In the genomic region with DNA sequence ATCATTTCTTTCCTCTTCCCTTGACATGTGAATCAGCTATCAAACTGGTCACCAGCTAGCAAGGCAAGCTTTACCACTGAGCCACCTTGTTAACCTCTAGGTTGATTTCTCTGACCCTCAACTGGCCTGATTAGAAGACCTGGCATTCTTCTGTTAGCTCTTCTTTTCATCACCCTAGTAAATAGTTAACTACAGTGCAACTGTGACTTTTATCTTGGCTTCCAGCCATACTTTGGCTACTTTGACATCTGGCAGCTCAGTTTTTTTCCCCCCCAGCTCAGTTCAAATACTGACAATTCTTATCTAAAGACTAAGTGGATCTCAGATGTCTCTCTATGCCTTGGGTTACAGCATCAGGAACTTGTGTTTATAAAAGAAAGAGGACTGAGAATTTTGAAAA, we compare ENCODE assay signal across 17 mouse cellular contexts. TPM values are rescaled to one million over a fixed set of nuclear protein-coding genes. Genes with fewer than 3 reads are reported as not detected.
DNase-seq lines count a peak whose midpoint lies in the region; ATAC-seq and TF ChIP-seq lines count a peak whose summit lies in the region.
"Had no signal": no experiment of that assay in that cellular context is flagged by ENCODE, and none has a peak within 500 bp of the region (broad histone marks: within the 10 kb centered on the region; RNA-seq: fewer than 3 reads in every experiment).

No protein-coding gene starts in this region.

- no peak overlapping the region for H3K4me3 ChIP-seq in embryonic facial prominence, embryonic 14.5 days (ENCODE audit: low read depth, low read length)
- no peak overlapping the region for H3K4me3 ChIP-seq in embryonic facial prominence, embryonic 10.5 days
- no peak overlapping the region for H3K4me3 ChIP-seq in lung, embryonic 15.5 days
- H3K4me3 ChIP-seq in lung, adult 2 months (replicated peaks; ENCODE audit: extremely low read depth, low read depth, low read length) = no peak overlapping the region
- no peak overlapping the region for H3K4me3 ChIP-seq in stomach, postnatal 0 days (ENCODE audit: low read depth, low read length)
- H3K4me3 ChIP-seq: forebrain, embryonic 10.5 days; gastrocnemius, adult 2 months; heart, embryonic 13.5 days; left cerebral cortex, adult 2 months had no signal

- no peaks in the 10 kb centered on the region for H3K4me1 ChIP-seq in embryonic facial prominence, embryonic 14.5 days (ENCODE audit: control insufficient read depth, insufficient read depth, low read length)
- no peaks in the 10 kb centered on the region for H3K4me1 ChIP-seq in embryonic facial prominence, embryonic 10.5 days
- peaks cover 27% of the 10 kb centered on the region for H3K4me1 ChIP-seq in lung, embryonic 15.5 days
- H3K4me1 ChIP-seq in lung, adult 2 months (ENCODE audit: control insufficient read depth, insufficient read depth, low read length) = no peaks in the 10 kb centered on the region
- H3K4me1 ChIP-seq in stomach, postnatal 0 days (replicated peaks; ENCODE audit: control insufficient read depth, insufficient read depth) = 0 out of 2 replicates have a peak, but pooled peaks cover 3% of the 10 kb centered on the region

- no peak for TF ChIP-seq POLR2A in lung, adult 2 months (IDR thresholded peaks at IDR 0.05; ENCODE audit: borderline replicate concordance, extremely low read depth, low read depth, low read length)

- TF ChIP-seq EP300 in stomach, postnatal 0 days (optimal IDR thresholded peaks at IDR 0.05) = no peak

- peak; percentile 37 for DNase-seq in embryonic facial prominence, embryonic 14.5 days (ENCODE audit: low spot score)
- no peak for DNase-seq in embryonic facial prominence, embryonic 10.5 days (ENCODE audit: low spot score)
- no peak for DNase-seq in lung, adult 2 months
- peak; percentile 38 to 72 for DNase-seq in kidney, postnatal 36 days
- no peak for DNase-seq in stomach, postnatal 0 days (ENCODE audit: low spot score)
- no peak for DNase-seq in ovary, postnatal 14 days (ENCODE audit: low spot score)
- no peak for DNase-seq in layer of hippocampus, postnatal 36 days
- DNase-seq: cerebellum, adult 8-10 months; gastrocnemius, adult 2 months; lung, adult 18-20 months; right cerebral cortex, postnatal 14 days had no signal

- H3K27ac ChIP-seq in embryonic facial prominence, embryonic 14.5 days (replicated peaks; ENCODE audit: low read depth, low read length) = no peak overlapping the region
- H3K27ac ChIP-seq in embryonic facial prominence, embryonic 10.5 days (replicated peaks) = no peak overlapping the region
- H3K27ac ChIP-seq in lung, embryonic 15.5 days = no peak overlapping the region
- H3K27ac ChIP-seq in stomach, postnatal 0 days (replicated peaks) = no peak overlapping the region
- H3K27ac ChIP-seq: forebrain, embryonic 10.5 days; gastrocnemius, adult 2 months; heart, embryonic 13.5 days; left cerebral cortex, adult 2 months had no signal

- no peak for ATAC-seq in embryonic facial prominence, embryonic 14.5 days (ENCODE audit: low read depth)
- ATAC-seq in lung, embryonic 15.5 days (ENCODE audit: borderline replicate concordance, extremely low read depth, low FRiP score, low TSS enrichment) = peak; percentile 56; the same call in 1 of the 2 replicates
- ATAC-seq in stomach, postnatal 0 days (ENCODE audit: low FRiP score, low TSS enrichment) = peak; percentile 42; the same call in 1 of the 2 replicates

- no peaks in the 10 kb centered on the region for H3K9me3 ChIP-seq in embryonic facial prominence, embryonic 14.5 days (ENCODE audit: control insufficient read depth, low read length)
- H3K9me3 ChIP-seq in embryonic facial prominence, embryonic 10.5 days = no peaks in the 10 kb centered on the region
- no peaks in the 10 kb centered on the region for H3K9me3 ChIP-seq in lung, embryonic 15.5 days
- H3K9me3 ChIP-seq in stomach, postnatal 0 days (ENCODE audit: control insufficient read depth, low read length) = no peaks in the 10 kb centered on the region
- H3K9me3 ChIP-seq: forebrain, embryonic 10.5 days; heart, embryonic 13.5 days had no signal

- no peak overlapping the region for H3K4me2 ChIP-seq in embryonic facial prominence, embryonic 14.5 days (ENCODE audit: low read depth, low read length)
- H3K4me2 ChIP-seq in lung, embryonic 15.5 days = no peak overlapping the region
- H3K4me2 ChIP-seq in stomach, postnatal 0 days (replicated peaks; ENCODE audit: low read depth) = no peak overlapping the region
- H3K4me2 ChIP-seq: heart, embryonic 13.5 days had no signal

- no peak overlapping the region for H3K9ac ChIP-seq in embryonic facial prominence, embryonic 14.5 days (ENCODE audit: low read depth, low read length)
- no peak overlapping the region for H3K9ac ChIP-seq in lung, embryonic 15.5 days
- H3K9ac ChIP-seq in stomach, postnatal 0 days (ENCODE audit: low read length) = no peak overlapping the region
- H3K9ac ChIP-seq: heart, embryonic 13.5 days had no signal

- H3K36me3 ChIP-seq in embryonic facial prominence, embryonic 14.5 days (ENCODE audit: control insufficient read depth, insufficient read depth, low read length) = no peaks in the 10 kb centered on the region
- no peaks in the 10 kb centered on the region for H3K36me3 ChIP-seq in embryonic facial prominence, embryonic 10.5 days (replicated peaks)
- H3K36me3 ChIP-seq in lung, embryonic 15.5 days = no peaks in the 10 kb centered on the region
- H3K36me3 ChIP-seq in stomach, postnatal 0 days (ENCODE audit: control insufficient read depth, insufficient read depth, low read length) = no peaks in the 10 kb centered on the region
- H3K36me3 ChIP-seq: forebrain, embryonic 10.5 days; heart, embryonic 13.5 days had no signal

- TF ChIP-seq CTCF in lung, adult 2 months (IDR thresholded peaks at IDR 0.05; ENCODE audit: insufficient read depth, low read length) = no peak
- no peak for TF ChIP-seq CTCF in stomach, postnatal 0 days (IDR thresholded peaks at IDR 0.05; ENCODE audit: low read depth)

- no peaks in the 10 kb centered on the region for H3K27me3 ChIP-seq in embryonic facial prominence, embryonic 14.5 days (replicated peaks; ENCODE audit: control insufficient read depth, insufficient read depth, low read length)
- H3K27me3 ChIP-seq in embryonic facial prominence, embryonic 10.5 days (replicated peaks; ENCODE audit: low read depth, poor library complexity, severe bottlenecking) = no peaks in the 10 kb centered on the region
- no peaks in the 10 kb centered on the region for H3K27me3 ChIP-seq in lung, embryonic 15.5 days
- no peaks in the 10 kb centered on the region for H3K27me3 ChIP-seq in stomach, postnatal 0 days (ENCODE audit: control insufficient read depth, insufficient read depth, low read length)
- H3K27me3 ChIP-seq: heart, embryonic 13.5 days had no signal

RNA-seq across cellular contexts. Expression of a gene that starts 7.4 kb away (rescaled TPM):
- 0.10 TPM in 1 of 2 replicates, not detected in the other for polyA plus RNA-seq in embryonic facial prominence, embryonic 14.5 days (2014; fragmentation: Nextera tagmentation; extraction: Ambion mirVana)
- not detected in 2 replicates for polyA plus RNA-seq in embryonic facial prominence, embryonic 10.5 days (2016; fragmentation: Nextera tagmentation; extraction: Ambion mirVana)
- polyA plus RNA-seq in lung, embryonic 15.5 days (2015; fragmentation: Nextera tagmentation; extraction: Ambion mirVana) = 0.08 and 0.09 TPM in 2 replicates
- polyA plus RNA-seq in lung, adult 2 months (2012; rRNA removed) = not detected in 2 replicates
- polyA plus RNA-seq in stomach, postnatal 0 days (2015; fragmentation: Nextera tagmentation; extraction: Ambion mirVana) = 0.16 TPM in 1 of 2 replicates, not detected in the other
- not detected for total RNA-seq in layer of hippocampus, postnatal 36 days (2021)
- total RNA-seq: gastrocnemius, adult 2 months; monocyte, adult 5-6 weeks; neutrophil, adult 5-6 weeks had no signal
- polyA plus RNA-seq: forebrain, embryonic 10.5 days; heart, embryonic 13.5 days had no signal

RNA-seq across cellular contexts. Expression of a gene that starts 49.6 kb away (rescaled TPM):
- polyA plus RNA-seq in embryonic facial prominence, embryonic 14.5 days (2014; fragmentation: Nextera tagmentation; extraction: Ambion mirVana) = not detected in 2 replicates
- not detected in 2 replicates for polyA plus RNA-seq in embryonic facial prominence, embryonic 10.5 days (2016; fragmentation: Nextera tagmentation; extraction: Ambion mirVana)
- 0.07 and 0.10 TPM in 2 replicates for polyA plus RNA-seq in lung, embryonic 15.5 days (2015; fragmentation: Nextera tagmentation; extraction: Ambion mirVana)
- not detected in 2 replicates for polyA plus RNA-seq in lung, adult 2 months (2012; rRNA removed)
- polyA plus RNA-seq in stomach, postnatal 0 days (2015; fragmentation: Nextera tagmentation; extraction: Ambion mirVana) = 2.2 and 2.3 TPM in 2 replicates
- total RNA-seq in layer of hippocampus, postnatal 36 days (2021) = not detected
- total RNA-seq: gastrocnemius, adult 2 months; left cerebral cortex, adult 2 months; monocyte, adult 5-6 weeks; neutrophil, adult 5-6 weeks had no signal
- polyA plus RNA-seq: forebrain, embryonic 10.5 days had no signal

Comparison
In these comparisons a context has a peak if more than half of its experiments do, and no peak if none do; other contexts are left out.
1. DNase-seq: peak in embryonic facial prominence, embryonic 14.5 days (single experiment) and kidney, postnatal 36 days (2 of 2); none in embryonic facial prominence, embryonic 10.5 days (single experiment), lung, adult 2 months (single experiment), stomach, postnatal 0 days (single experiment), ovary, postnatal 14 days (single experiment) and layer of hippocampus, postnatal 36 days (0 of 2).